Mouse (Mus musculus) olfactory bulb, adult 2 months (tissue): Measurements from ENCODE around the gene Dll3. TPM values are rescaled to one million over a fixed set of nuclear protein-coding genes. Genes with fewer than 3 reads are reported as not detected.

Experiments used
- H3K27ac ChIP-seq: fragments of 200-500 bp; 2 replicates; pipeline ENCODE4 v1.5.1; 2012; ENCODE audit warnings: low read depth, low read length; ENCODE audit not compliant: insufficient read depth
- H3K4me1 ChIP-seq: fragments of 200-500 bp; 2 replicates; pipeline ENCODE4 v1.6.1; 2012; ENCODE audit warnings: low read length; ENCODE audit not compliant: control insufficient read depth, insufficient read depth
- H3K4me3 ChIP-seq: fragments of 200-500 bp; 2 replicates; pipeline ENCODE4 v1.5.1; 2012; ENCODE audit warnings: mild to moderate bottlenecking, low read depth, low read length, moderate library complexity; ENCODE audit not compliant: insufficient read depth
- CTCF ChIP-seq: fragments of 200-500 bp; IDR thresholded peaks from 2 replicates; pipeline ENCODE4 v1.5.1; 2012; ENCODE audit warnings: low read depth, mild to moderate bottlenecking, low read length, moderate library complexity; ENCODE audit not compliant: insufficient read depth
- POLR2A ChIP-seq: fragments of 200-500 bp; IDR thresholded peaks from 2 replicates; pipeline ENCODE4 v1.6.1; 2012; ENCODE audit warnings: mild to moderate bottlenecking, low read depth, low read length, moderate library complexity; ENCODE audit not compliant: insufficient read depth
- WGBS: fragments of 180-500 bp; shearing (Covaris S2); methylation state at CpG from one replicate; pipeline ENCODE4 v1.1.7; 2018; 5-methylcytosine and 5-hydroxymethylcytosine counted together
- polyA plus RNA-seq: library from polyadenylated mRNA; stranded (reverse); fragments of >200 nt; gene quantifications from 2 replicates; pipeline ENCODE4 v1.2.4, GENCODE M21; 2012; ENCODE audit warnings: low replicate concordance; ENCODE audit not compliant: missing spikeins, insufficient read depth, insufficient read length

Gene Dll3
- polyA plus RNA-seq, 1 experiment = not detected

DNA sequence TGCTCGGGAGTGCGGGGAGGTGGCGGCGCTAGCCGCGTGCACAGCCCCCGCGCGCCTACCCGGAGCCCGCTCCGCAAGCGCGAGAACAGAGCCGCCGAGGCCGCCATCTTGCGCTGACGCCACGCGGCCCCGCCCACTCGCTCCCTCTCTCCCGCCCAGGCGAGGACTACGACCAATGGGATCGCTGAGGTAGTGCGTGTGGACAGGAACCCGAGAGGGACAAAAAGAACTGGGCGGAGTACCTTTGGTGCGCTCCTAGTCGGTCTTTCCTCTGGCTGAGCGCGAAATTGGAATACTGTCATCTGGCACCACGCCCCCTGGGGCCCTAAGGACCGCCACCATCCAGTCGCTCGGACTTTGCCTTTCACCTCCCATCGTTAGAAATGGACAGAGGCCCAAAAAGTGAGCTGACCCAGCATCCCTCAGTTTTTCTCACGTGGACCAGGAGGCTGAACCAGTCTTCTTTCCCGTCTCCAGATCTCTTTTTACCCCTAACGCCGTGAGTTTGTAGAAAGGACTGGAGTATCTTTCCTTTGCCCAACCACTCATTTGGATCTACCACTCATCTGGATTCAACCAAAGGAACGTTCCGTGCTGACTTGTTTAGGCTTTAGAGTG, 10.0 kb upstream of the Dll3 start, which contains the start of gene Timm50:
Timm50 (minus strand) TSS at position 147 of the 618 bp plus-strand sequence.
- TF ChIP-seq POLR2A (peak; percentile 81), CTCF (no peak)
- peak within 1 kb of the TSS; percentile 65 for H3K4me3 ChIP-seq
- no peak within 1 kb of the TSS for H3K27ac ChIP-seq
- peaks cover 7% of the 10 kb centered on the region for H3K4me1 ChIP-seq
- WGBS = under 1% methylated on average over 45 of the region's 45 CpGs

DNA sequence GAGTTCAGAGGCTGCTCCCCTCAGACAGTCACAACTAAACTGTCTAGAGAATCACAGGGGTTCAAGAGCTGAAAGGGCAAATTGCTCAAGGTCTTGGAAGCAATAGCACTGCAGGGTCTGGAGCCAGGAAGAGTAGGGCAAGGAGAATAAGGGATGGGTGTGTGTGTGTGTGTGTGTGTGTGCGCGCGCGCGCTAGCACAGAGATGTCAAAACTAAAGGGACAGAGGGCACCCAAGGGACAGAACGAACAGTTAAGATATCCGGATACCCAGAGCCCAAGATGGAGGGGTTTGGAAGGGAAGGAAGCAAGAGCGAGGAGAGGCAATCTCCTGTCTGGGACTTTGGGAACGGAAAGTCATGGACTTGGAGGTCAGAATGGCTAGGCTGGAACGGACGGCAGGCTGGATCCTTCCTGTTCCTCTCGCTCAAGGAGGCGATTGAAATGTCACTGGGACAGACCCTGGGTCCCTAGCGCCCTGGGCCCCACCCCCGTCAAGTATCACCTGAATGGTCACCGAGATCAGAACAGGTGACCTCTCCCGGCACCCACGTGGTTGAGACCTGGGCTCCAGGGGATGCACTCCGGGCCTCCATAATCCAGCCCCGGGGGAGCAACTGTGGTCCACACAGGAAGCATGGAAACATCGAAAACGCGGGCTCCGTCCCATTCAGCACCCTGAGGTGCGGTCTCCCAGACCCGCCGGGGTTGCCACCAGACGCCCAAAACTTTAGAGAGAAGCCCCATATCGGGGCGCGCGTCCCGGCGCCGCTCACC, 9.3 kb upstream of the Dll3 start:
- Histone ChIP-seq H3K4me1 (peaks cover 7% of the 10 kb centered on the region), H3K4me3 (peak overlapping the region; percentile 65), H3K27ac (no peak overlapping the region)
- TF ChIP-seq CTCF (no peak), POLR2A (no peak)
- WGBS = 6% methylated on average over 35 of the region's 35 CpGs

DNA sequence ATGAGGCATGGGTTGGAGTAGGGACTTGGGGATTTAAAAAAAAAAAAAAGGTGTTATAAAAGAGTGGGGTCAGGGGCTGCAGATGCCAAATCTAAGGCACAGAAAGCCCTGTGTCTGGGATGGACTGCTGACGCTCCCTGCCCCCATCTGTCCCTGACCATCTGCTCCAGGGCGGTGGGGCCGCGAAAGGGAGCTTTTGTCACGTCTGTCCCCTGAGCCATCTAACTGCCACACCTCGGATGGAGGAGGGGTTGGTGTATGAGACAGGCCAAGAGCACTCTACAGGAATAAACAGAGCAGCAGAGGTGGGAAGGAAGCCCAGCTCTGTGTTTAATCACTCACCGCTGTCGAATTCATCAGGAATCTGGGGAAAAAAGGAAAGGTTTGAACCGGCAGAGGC, 7.7 kb upstream of the Dll3 start:
- H3K4me3 ChIP-seq = no peak overlapping the region
- H3K4me1 ChIP-seq = peaks cover 7% of the 10 kb centered on the region
- H3K27ac ChIP-seq = no peak overlapping the region
- TF ChIP-seq CTCF (no peak), POLR2A (no peak)
- WGBS = 56% methylated on average over 9 of the region's 9 CpGs

DNA sequence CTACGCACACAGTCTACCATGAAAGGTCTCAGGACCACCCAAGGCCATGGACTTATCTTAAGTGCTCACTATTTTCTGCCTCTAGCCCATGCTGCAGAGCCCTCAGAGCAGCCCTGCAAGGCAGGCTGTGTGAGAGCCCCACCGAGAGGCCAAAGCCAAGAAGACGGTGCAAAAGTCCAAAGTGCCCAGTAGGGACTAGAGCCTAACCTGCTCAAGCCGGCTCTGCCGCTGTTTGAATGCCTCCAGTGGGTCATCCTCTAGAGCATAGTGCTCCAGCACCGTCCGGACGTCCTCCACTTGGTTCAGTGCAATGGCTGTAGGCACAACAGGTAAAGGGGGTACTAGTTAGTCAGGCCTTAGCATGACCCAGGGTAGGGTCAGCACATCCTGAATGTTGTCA, 4.2 kb upstream of the Dll3 start:
- H3K4me3 ChIP-seq = no peak overlapping the region
- H3K4me1 ChIP-seq = peaks cover 10% of the 10 kb centered on the region
- TF ChIP-seq POLR2A (no peak), CTCF (no peak)
- H3K27ac ChIP-seq = no peak overlapping the region
- WGBS = 93% methylated on average over 8 of the region's 8 CpGs

DNA sequence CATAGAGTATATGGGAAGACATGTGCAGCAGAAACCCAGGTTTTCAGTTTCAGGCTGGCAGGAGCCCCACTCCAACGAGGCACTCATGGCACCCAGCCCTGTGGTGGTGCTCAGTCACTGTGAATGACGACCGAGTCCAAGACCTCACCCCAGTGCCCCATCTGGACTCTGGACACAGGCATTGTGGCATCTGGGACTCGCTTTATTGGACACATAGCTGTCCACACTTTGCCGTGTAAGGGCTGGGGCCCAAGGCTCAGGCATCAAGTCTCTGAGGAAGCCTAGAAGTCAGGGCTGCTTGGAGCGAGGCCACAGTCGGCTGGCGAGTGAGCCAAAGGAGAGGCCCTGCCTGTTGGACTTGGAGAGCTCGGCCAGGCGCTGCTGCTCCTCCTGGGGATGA, 3.6 kb upstream of the Dll3 start:
- Histone ChIP-seq H3K27ac (no peak overlapping the region), H3K4me3 (no peak overlapping the region), H3K4me1 (peaks cover 8% of the 10 kb centered on the region; the same call in 1 of the 2 replicates)
- no peak for TF ChIP-seq CTCF
- WGBS = 84% methylated on average over 10 of the region's 10 CpGs

DNA sequence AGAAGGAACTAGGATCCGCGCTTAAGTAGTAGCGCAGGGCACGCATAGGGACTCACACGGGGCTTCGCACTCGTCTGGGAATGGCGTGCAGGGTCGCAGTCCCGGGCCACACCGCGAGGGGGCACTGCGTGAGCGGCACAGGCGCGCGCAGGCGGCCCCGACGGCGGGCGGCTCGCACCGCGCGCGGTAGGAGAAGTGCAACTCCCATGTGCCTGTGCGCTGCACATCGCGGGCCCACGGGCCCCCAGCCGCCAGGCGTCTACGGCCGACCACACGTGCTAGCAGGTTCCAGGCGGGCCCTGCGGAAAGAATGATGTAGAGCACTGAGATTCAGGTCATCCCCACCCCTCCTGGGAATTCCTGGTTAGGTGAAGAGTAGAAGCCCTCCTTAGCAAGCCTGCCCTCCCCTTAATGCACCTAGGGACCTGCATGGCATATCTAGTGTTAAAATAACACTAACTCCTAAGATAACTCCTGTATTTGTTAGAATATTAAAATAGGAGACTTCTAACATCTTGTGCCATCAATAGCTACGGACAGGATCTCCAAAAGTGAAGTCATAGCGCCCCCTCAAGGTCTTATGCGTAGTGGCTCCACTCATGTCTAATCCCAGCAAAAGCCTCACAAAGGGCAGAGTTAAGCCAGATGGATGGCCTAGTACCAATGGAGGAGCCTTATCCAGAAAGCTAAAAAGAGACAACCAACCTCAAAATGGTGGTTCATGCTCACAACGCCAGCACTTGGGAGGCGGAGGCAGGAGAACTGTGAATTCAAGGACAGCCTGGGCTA, 3.0 kb downstream of the Dll3 start:
- Histone ChIP-seq H3K27ac (no peak overlapping the region), H3K4me1 (peaks cover 12% of the 10 kb centered on the region; the same call in 1 of the 2 replicates), H3K4me3 (no peak overlapping the region)
- 8% methylated on average over 43 of the region's 43 CpGs for WGBS
- TF ChIP-seq CTCF = peak; percentile 60
- no peak for TF ChIP-seq POLR2A

DNA sequence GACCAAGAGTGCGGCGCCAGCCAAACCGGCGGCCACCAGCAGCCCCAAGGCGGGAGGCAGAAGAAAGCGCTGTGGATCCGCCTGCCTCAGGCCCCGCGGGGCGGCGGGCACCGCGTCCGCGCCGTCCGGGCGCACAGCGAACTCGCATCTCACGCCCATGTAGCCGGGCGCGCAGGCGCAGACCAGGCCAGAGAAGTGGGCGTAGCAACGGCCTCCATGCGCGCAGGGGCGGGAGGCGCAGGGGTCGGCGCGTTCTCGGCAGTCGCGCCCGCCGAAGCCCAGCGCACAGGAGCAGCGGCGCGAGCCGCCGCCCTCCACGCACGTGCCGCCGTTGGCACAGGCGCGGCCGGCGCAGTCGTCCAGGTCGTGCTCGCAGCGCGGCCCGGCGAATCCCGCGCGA, 7.6 kb downstream of the Dll3 start:
- Histone ChIP-seq H3K27ac (no peak overlapping the region), H3K4me3 (peak overlapping the region; percentile 66), H3K4me1 (peaks cover 22% of the 10 kb centered on the region; the same call in 1 of the 2 replicates)
- TF ChIP-seq POLR2A = no peak; the same call in 1 of the 2 replicates
- TF ChIP-seq CTCF = no peak
- 3% methylated on average over 63 of the region's 63 CpGs for whole genome bisulfite sequencing

DNA sequence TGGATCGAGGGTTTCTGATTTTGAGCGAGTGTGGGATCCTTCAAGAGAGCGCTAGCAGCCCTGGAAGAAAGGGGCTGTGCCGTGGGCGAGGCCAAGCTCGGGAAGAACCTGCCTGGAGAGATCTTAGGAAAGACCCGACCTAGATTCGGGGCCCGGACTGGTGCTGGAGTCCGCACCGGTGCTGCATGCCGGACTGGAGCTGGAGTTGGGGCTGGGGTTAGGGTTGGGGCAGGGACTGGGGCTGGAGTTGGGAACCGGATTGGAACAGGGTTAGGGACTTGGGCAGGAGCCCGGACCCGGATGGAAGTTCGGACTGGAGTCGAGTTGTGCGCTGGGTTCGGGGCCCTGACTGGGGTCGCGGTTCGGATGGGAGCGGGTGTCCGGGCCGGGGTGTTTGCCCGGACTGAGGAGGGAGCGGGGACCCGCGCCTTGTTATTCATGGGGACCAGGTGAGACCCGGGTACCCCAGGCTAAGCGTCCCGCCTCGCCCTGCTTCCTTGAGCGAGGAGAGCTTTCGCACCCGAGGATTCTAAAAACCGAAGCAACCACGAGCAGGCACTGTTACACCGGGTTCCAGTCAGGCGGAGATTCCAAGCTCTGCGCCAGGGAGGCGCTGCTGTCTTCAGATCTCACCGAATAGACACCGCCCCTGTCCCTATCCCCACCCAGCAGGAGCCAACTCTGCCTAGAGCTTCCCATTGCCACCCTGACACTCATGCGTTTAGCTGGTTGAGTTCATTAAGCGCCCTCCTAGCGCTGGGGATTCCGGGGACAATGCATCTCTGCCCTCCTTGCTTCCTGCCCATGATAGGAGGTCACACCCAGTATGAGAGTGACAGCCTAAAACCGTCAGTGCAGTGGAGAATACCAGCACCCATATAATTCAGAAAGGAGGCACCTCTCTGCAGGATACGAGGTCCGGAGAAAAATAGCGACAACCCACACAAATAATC, 11.1 kb downstream of the Dll3 start, which contains the start of gene Selenov:
Selenov (minus strand) TSS at position 549 of the 953 bp plus-strand sequence.
- Histone ChIP-seq H3K4me1 (peaks cover 18% of the 10 kb centered on the region; the same call in 1 of the 2 replicates), H3K27ac (no peak within 1 kb of the TSS), H3K4me3 (peak within 1 kb of the TSS; percentile 26)
- WGBS = 3% methylated on average over 52 of the region's 52 CpGs
- no peak for TF ChIP-seq CTCF
- no peak for TF ChIP-seq POLR2A
